Mouse (Mus musculus) gastrocnemius, postnatal 10 days (tissue): Measurements from ENCODE around the gene Tlx3. TPM values are rescaled to one million over a fixed set of nuclear protein-coding genes. Genes with fewer than 3 reads are reported as not detected.

Experiments
- total RNA-seq, 2 experiments: library from RNA; stranded (reverse); gene quantifications; 2 replicates each; pipeline ENCODE4 v1.2.3; 2021

Gene Tlx3
- total RNA-seq, 2 experiments from 2014 or later = not detected

Other genes starting within 250 kb of the Tlx3 start
- gene Fgf18, start 56.2 kb downstream of the Tlx3 start, total RNA-seq = 1 to 10 TPM; 7.3 to 9.3 TPM
- 100 to 1,000 TPM; 197 to 218 TPM for gene Npm1, start 40.4 kb downstream of the Tlx3 start, total RNA-seq
- gene Gm12117, start 73.1 kb upstream of the Tlx3 start, total RNA-seq = not detected